Mouse (Mus musculus) embryonic facial prominence, embryonic 11.5 days (tissue): ENCODE results near the gene Gm8369. TPM values are rescaled to one million over a fixed set of nuclear protein-coding genes. Genes with fewer than 3 reads are reported as not detected.
"Not testable (repeated sequence)": the region's sequence is repeated elsewhere in the genome, so short reads cannot be mapped to it uniquely, and the experiment has no call there.

ENCODE experiments used
- ATAC-seq: fragments of 200-750 bp; cut with Nextera tagmentation; replicated peaks from 2 replicates; pipeline ENCODE4 v1.8.0; 2017; ENCODE audit warnings: low read depth; ENCODE audit not compliant: insufficient number of reproducible peaks, low FRiP score, low TSS enrichment
- DNase-seq: peaks from one replicate; pipeline ENCODE4 v3.0.0-alpha.2; 2015; ENCODE audit warnings: low spot score
- H3K27ac ChIP-seq: fragments of 300-500 bp; sonication (generic); replicated peaks from 2 replicates; pipeline ENCODE4 v1.5.1; 2014; ENCODE audit warnings: mild to moderate bottlenecking, low read depth, low read length, control low read depth
- H3K27me3 ChIP-seq: fragments of 300-500 bp; sonication (generic); 2 replicates; pipeline ENCODE4 v1.6.1; 2014; ENCODE audit warnings: mild to moderate bottlenecking, low read length, moderate library complexity, mixed read lengths; ENCODE audit not compliant: control insufficient read depth, insufficient read depth
- H3K36me3 ChIP-seq: fragments of 300-500 bp; sonication (generic); replicated peaks from 2 replicates; pipeline ENCODE4 v1.6.1; 2014; ENCODE audit warnings: low read depth, mild to moderate bottlenecking, low read length, moderate library complexity, mixed read lengths; ENCODE audit not compliant: control insufficient read depth, insufficient read depth
- H3K4me1 ChIP-seq: fragments of 300-500 bp; sonication (generic); 2 replicates; pipeline ENCODE4 v1.6.1; 2014; ENCODE audit warnings: low read length, mixed read lengths; ENCODE audit not compliant: control insufficient read depth, insufficient read depth
- H3K4me2 ChIP-seq: fragments of 300-500 bp; sonication (generic); 2 replicates; pipeline ENCODE4 v1.6.1; 2014; ENCODE audit warnings: low read depth, mild to moderate bottlenecking, control low read depth, low read length, moderate library complexity
- H3K4me3 ChIP-seq: fragments of 300-500 bp; sonication (generic); 2 replicates; pipeline ENCODE4 v1.5.1; 2014; ENCODE audit warnings: low read depth, low read length, control low read depth
- H3K9ac ChIP-seq: fragments of 300-500 bp; sonication (generic); replicated peaks from 2 replicates; pipeline ENCODE4 v1.6.1; 2014; ENCODE audit warnings: mild to moderate bottlenecking, control low read depth, low read length
- H3K9me3 ChIP-seq: fragments of 300-500 bp; sonication (generic); replicated peaks from 2 replicates; pipeline ENCODE4 v1.6.1; 2016; ENCODE audit warnings: mild to moderate bottlenecking, low read length, inconsistent platforms, mixed read lengths; ENCODE audit not compliant: control insufficient read depth
- WGBS: fragments of 180-500 bp; shearing (Covaris S2); extraction: QIAGEN DNeasy Blood & Tissue Kit; methylation state at CpG from one replicate; pipeline ENCODE4 v1.1.7; 2014; 5-methylcytosine and 5-hydroxymethylcytosine counted together
- polyA plus RNA-seq: library from polyadenylated mRNA; unstranded; fragments of >200 nt; fragmentation: Nextera tagmentation; extraction: Ambion mirVana; gene quantifications from 2 replicates; pipeline ENCODE4 v1.2.1, GENCODE M21; 2014

Gm8369 gene
- polyA plus RNA-seq, 1 experiment from 2014 or later: not detected

DNA sequence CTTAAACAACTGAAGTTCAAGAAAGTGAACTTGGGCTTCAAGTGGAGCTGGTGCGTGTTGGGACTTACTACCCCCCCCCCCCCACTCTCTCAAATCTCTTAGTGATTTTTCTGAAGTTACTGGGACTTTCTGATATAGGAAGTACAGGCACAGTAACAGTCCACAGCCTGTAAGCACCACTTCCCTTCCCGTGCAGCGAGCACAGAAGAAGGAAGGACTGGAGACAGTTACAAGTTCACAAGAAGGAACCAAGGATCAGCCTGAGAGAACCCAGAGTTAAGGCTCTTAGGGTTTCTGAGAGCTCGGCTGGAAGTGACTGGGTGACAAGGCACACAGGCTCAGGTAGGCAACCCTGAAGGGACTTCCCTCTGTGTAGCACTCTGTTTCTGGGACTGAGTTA, 16.5 kb upstream of the Gm8369 start, which contains the start of gene Ms4a6c:
Gene Ms4a6c (plus strand): TSS at position 152 of the 400 bp plus-strand sequence.
- H3K4me2 ChIP-seq, H3K27me3 ChIP-seq, H3K27ac ChIP-seq, H3K4me3 ChIP-seq, H3K36me3 ChIP-seq, H3K9ac ChIP-seq, DNase-seq, H3K9me3 ChIP-seq, ATAC-seq, H3K4me1 ChIP-seq: not testable (repeated sequence)
- 87% methylated on average over 4 of the region's 4 CpGs for WGBS

DNA sequence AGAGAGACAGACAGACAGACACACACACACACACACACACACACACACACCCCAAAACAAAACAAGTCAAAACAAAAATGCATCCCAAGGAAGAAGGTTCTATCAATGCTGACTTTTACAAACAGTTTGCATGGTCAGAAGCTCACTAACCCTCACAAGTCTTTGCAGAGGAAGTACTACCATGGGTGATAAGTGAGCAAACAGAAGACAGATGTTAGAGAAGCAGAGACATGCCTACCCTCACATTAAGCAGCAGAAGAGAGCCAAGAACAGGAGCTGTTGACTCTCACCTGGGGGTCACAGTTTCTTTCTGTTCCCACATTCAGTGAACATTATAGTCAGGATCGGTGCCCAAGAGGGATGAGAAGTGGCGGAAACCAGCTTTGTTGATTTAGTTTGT, 6.0 kb upstream of the Gm8369 start:
- no peaks in the 10 kb centered on the region for H3K4me1 ChIP-seq
- WGBS: 94% methylated on average over 2 of the region's 2 CpGs
- ATAC-seq: no peak

GRCm38 (mm10) chr19:11482684-11483083, 3.1 kb upstream of the Gm8369 start:
- Histone ChIP-seq H3K36me3 (no peaks in the 10 kb centered on the region), H3K4me1 (no peaks in the 10 kb centered on the region), H3K27ac (no peak overlapping the region), H3K9ac (no peak overlapping the region), H3K27me3 (no peaks in the 10 kb centered on the region), H3K4me2 (no peak overlapping the region), H3K9me3 (no peaks in the 10 kb centered on the region), H3K4me3 (no peak overlapping the region)
- no peak for DNase-seq
- WGBS: 85% methylated on average over 2 of the region's 2 CpGs
- ATAC-seq: no peak

More for the DNA sequence above, 6.0 kb upstream of the Gm8369 start:
- Histone ChIP-seq H3K36me3 (no peaks in the 10 kb centered on the region), H3K9ac (no peak overlapping the region), H3K27ac (no peak overlapping the region), H3K4me3 (no peak overlapping the region), H3K4me2 (no peak overlapping the region), H3K9me3 (no peaks in the 10 kb centered on the region), H3K27me3 (no peaks in the 10 kb centered on the region)
- no peak for DNase-seq

DNA sequence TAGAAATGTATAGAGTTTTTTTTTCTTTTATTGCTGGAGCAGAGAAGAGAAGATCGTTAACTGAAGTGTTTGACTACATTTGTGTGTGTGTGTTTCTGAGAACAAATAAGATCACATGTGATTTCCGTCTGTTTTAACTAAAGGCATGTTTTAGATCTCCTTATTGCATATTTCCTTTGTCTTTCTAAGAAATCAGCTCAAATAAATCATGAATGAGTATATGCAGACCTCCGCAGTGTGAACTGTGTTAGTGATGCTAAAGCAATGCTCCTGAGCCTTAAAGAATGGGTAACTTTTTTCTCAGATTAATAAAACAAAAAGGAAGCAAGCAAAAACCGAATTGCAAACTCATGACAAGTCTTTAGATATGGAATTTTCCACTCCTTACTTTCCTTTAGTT, 1.8 kb upstream of the Gm8369 start:
- DNase-seq: no peak
- 79% methylated on average over 4 of the region's 4 CpGs for WGBS
- Histone ChIP-seq H3K9ac (no peak overlapping the region), H3K36me3 (no peaks in the 10 kb centered on the region), H3K4me3 (no peak overlapping the region), H3K4me2 (no peak overlapping the region), H3K4me1 (no peaks in the 10 kb centered on the region), H3K9me3 (no peaks in the 10 kb centered on the region), H3K27ac (no peak overlapping the region), H3K27me3 (no peaks in the 10 kb centered on the region)
- ATAC-seq: no peak

DNA sequence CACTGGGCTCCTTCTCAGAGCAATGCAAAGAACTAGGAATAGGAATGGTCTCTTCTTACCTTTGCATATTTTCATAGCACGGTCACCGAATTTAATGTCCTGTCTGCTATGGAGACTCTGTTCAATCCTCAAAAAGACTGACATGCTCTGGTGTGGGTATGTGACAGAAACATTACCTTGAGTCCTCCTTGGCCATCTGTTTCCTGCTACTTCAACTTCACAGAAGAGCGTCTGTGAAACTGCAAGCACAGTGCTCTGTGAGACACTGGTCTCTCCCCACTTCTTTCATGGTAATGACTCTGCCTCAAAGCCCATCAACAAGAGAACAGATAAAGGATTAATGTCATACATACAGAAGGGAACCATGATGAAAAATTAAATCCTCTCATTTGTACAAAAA, 1.4 kb upstream of the Gm8369 start:
- DNase-seq: no peak
- Histone ChIP-seq H3K9me3 (no peaks in the 10 kb centered on the region), H3K4me1 (no peaks in the 10 kb centered on the region), H3K4me3 (no peak overlapping the region), H3K27me3 (no peaks in the 10 kb centered on the region), H3K4me2 (no peak overlapping the region), H3K27ac (no peak overlapping the region), H3K36me3 (no peaks in the 10 kb centered on the region), H3K9ac (no peak overlapping the region)
- 79% methylated on average over 3 of the region's 3 CpGs for WGBS
- ATAC-seq: no peak

DNA sequence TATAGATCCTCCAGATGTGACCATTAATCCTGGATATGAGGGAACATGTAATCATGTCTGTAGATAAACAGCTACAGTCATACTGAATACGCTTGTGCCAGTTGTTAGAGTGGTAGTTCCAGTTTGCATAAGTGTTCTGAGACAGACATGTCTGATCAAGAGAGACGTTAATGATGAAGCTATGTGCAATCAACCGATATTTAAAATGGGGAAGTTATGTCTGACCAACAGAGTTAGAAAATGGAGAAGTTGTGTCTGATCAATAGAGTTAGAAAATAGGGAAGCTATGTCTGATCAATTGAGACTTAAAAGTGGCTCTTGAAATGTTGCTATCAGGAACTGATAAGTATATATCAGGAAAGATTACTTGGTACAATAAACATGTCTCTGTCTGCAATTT, 472 bp upstream of the Gm8369 start:
- Histone ChIP-seq H3K4me3 (no peak overlapping the region), H3K4me1 (no peaks in the 10 kb centered on the region), H3K27ac (no peak overlapping the region), H3K36me3 (no peaks in the 10 kb centered on the region), H3K4me2 (no peak overlapping the region), H3K27me3 (no peaks in the 10 kb centered on the region), H3K9ac (no peak overlapping the region), H3K9me3 (no peaks in the 10 kb centered on the region)
- DNase-seq: no peak
- 83% methylated on average over 3 of the region's 3 CpGs for WGBS
- ATAC-seq: no peak

GRCm38 (mm10) chr19:11486599-11486998, 861 bp downstream of the Gm8369 start:
- no peak overlapping the region for H3K27ac ChIP-seq
- H3K4me2 ChIP-seq: no peak overlapping the region
- H3K4me3 ChIP-seq: no peak overlapping the region
- H3K27me3 ChIP-seq: no peaks in the 10 kb centered on the region
- DNase-seq (no peak), ATAC-seq (no peak)
- no peaks in the 10 kb centered on the region for H3K36me3 ChIP-seq
- H3K4me1 ChIP-seq: no peaks in the 10 kb centered on the region
- H3K9ac ChIP-seq: no peak overlapping the region
- H3K9me3 ChIP-seq: no peaks in the 10 kb centered on the region
- WGBS: 84% methylated on average over 1 of the region's 1 CpGs

DNA sequence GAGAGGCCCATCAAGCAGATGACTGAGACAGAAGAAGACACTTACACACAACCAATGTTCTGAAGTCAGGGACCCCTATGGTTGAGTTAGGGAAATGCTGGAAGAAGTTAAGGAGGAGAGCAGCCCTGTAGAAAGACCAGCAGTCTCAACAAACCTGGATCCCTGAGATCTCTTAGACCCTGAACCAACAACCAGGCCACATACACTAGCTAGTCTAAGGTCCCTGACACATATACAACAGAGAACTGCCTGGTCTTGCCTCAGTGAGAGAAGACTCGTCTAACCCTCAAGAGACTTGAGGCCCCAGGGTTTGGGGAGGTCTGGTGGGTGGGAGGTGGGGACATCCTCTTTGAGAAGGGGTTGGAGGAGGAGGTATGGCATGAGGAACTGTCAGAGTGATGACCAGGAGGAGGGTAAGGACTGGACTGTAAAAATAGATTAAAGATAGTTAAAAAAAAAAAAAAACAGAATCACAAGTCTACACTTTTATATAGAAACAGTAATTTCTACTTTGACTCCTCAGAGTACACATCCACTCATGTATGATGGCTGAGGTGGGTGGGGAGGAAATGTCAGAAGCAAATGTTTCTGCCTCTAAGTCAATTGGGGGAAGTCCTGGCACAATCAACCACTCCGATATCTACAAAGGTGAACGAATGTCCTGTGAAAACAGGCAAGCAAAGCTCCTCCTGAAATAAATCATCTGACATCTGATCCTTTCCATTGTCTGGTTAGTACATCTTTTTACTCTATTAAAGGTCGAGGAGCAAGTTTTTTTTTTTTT, 5.9 kb downstream of the Gm8369 start:
- no peak for ATAC-seq
- H3K9ac ChIP-seq: no peak overlapping the region
- no peak overlapping the region for H3K4me3 ChIP-seq
- H3K9me3 ChIP-seq: no peaks in the 10 kb centered on the region
- H3K27me3 ChIP-seq: no peaks in the 10 kb centered on the region
- H3K4me1 ChIP-seq: no peaks in the 10 kb centered on the region
- no peak overlapping the region for H3K4me2 ChIP-seq
- WGBS: 72% methylated on average over 4 of the region's 4 CpGs
- H3K36me3 ChIP-seq: no peaks in the 10 kb centered on the region
- H3K27ac ChIP-seq: no peak overlapping the region
- no peak for DNase-seq
